Mouse (Mus musculus): ENCODE data around the gene Hormad2.

The Hormad2 gene

GRCm38 (mm10) chr11:4442280-4442679 is 1.4 kb upstream of the Hormad2 start:
- no peak for DNase-seq

- DNase-seq, result no peak
Measured at GRCm38 (mm10) chr11:4438211-4438610, 2.7 kb downstream of the Hormad2 start.

GRCm38 (mm10) chr11:4437318-4437717 is 3.6 kb downstream of the Hormad2 start:
- no peak for DNase-seq

GRCm38 (mm10) chr11:4436631-4437030 is 4.3 kb downstream of the Hormad2 start:
- no peak for DNase-seq

DNA sequence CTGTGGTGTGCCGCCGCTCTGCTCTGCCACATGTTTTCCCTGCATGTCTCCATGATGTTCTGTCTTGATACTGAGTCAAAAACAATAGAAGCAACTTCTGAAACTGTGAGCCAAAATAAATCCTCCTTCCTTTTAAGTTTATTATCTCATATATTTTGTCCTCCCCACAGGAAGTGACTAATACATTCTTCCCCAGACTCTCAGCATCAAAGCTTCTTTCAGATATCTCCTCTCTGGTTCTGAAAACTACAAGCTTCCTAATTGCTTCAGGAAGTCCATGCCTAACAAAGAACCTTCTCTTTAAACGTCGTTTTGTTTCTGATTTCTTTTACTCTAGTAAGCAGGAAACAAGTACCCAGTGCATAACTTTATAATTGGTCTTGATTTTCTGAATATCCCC is 6.4 kb downstream of the Hormad2 start:
- no peak for DNase-seq

- no peak for DNase-seq
Measured at GRCm38 (mm10) chr11:4423818-4424217, 17.1 kb downstream of the Hormad2 start.

- DNase-seq, result no peak
Measured at GRCm38 (mm10) chr11:4422494-4423425, 18.1 kb downstream of the Hormad2 start.

- peak; percentile 2 for DNase-seq
Measured at GRCm38 (mm10) chr11:4421933-4422488, 18.9 kb downstream of the Hormad2 start.

DNA sequence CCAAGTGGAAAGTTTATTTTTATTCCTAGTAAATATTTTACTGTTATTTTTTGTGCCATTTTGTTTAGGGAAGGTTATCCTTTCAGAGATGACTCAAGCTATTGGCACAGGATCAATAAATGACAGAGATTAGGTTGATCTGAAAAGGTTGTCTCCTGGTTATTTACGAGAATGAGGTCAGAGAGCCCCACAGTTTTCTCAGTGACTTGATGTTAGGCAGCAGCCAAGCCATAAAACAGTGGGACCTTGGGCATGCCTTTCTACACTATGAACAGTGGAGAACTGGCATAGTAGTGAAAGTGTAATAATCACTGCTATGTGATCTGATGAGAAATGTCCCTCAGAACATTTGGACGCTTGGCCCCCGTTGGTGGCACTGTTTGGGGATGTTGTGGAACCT is 22.9 kb downstream of the Hormad2 start:
- DNase-seq, result no peak

GRCm38 (mm10) chr11:4412294-4412693 is 28.6 kb downstream of the Hormad2 start:
- DNase-seq, result no peak

GRCm38 (mm10) chr11:4404277-4404676 is 36.6 kb downstream of the Hormad2 start:
- DNase-seq, result no peak

DNA sequence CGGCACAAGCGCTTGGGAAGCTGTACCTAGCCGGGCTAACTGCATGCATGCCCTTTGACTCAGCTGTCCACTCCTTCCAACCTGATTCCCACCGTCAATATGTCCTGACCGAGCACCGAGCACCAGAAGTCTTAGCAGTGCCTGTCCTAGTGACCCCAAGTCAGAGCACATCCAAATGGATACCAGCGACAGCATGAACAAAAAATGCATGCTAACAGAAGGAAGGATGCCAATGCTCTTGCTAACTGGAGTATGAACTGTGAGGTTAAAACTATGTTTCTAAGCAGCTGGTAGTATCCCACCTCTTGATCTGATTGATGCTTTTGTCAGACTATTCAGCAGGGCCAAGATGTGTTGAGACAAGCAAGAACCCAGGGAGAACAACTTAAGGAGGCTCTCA is 37.5 kb downstream of the Hormad2 start:
- no peak for DNase-seq

DNA sequence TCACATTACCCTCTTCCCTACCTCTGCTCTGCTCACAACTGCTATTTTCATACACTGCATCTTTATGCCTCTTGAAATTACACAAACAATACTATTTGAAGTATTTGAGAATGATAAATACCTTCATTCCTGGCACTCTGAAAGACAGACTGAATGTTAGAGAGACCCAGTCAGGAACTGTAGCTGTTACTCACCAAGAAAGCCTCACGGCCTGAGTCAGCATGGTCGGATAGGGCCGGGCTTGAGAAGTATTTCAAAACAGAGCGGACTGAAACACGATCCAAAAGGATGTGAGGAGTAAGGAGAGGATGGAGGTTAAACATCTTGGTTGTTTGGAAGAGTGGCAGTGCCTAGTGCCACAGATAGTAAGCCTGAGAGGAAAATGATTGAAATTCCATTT is 39.7 kb downstream of the Hormad2 start:
- no peak for DNase-seq

GRCm38 (mm10) chr11:4394226-4394625 is 46.7 kb downstream of the Hormad2 start:
- DNase-seq, result no peak

DNA sequence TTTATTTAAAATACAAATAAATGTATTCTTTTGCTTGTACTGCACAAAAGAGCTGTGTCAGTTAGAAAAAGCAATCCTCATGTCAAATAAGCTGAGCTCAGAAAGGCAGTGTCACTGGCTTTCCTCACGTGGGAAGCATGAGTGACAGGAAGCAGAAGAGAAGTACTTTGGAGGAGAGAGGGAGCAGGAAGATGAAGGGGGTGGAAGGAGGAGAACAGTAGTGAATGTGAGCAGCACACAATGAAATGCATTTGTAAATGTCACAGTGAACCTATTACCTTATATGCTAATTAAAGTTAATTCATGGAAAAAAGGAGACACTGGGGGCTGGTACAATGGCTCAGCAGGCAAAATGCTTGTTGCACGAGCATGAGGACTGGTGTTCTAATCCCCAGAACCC is 52.9 kb downstream of the Hormad2 start:
- no peak for DNase-seq

- no peak for DNase-seq
Measured at GRCm38 (mm10) chr11:4382321-4382720, 58.6 kb downstream of the Hormad2 start.

GRCm38 (mm10) chr11:4379857-4380256 is 61.0 kb downstream of the Hormad2 start:
- DNase-seq, result no peak

DNA sequence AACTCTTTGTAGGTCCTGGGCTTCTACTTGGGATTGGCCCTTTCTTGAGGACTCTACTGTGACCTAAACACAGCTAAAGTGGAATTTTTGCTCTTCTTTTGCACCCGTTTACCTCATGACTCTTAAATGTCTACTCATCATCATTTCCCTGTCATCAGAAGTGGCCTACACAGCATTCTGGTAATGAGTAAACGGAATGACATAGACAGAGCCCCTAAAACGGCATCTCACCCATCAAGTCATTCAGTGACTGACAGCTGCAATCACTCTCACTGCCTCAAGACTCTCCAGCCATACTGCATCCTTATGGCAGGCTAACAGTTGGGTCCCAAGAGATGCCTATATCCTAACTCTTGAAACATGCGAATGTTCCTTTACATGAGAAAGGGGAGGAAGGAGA is 74.5 kb downstream of the Hormad2 start:
- DNase-seq, result no peak

DNA sequence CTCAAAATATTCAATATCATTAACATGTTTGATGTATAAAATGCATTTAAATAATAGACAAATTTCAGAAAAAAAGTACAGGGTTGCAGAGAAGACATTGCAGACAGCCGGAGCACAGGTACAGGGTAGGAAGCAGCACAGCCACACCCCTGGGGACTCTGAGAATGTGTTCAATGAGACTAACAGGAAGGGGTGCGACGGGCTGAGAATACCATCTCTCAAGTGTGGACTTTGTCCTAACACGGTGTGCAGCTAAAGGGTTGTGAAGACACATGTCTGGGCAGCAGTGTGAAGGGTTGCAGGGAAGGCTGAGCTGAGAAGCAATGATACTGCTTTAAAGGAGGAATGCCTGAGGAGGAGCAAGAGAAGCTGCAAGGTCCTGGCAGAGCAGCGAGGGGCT is 85.5 kb downstream of the Hormad2 start:
- no peak for DNase-seq

DNA sequence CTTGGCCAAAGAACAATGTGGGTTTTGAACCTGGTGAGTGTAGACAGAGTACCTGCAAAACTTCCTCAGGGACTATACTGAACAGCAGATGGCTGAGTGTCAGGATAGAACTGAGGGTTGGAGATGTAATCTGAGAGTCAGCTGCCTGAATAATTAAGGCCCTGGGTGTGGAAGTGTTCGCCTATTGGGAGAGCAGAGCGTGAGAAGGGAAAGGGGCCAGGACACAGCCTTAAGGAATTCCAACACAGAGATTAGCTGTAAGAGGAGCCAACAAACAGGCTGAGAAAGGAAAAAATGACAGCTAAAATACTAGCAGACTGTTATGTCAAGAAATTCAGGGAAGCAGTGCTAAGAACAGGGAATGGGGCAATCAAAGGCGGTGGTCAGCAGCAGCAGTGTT is 88.3 kb downstream of the Hormad2 start:
- no peak for DNase-seq

- DNase-seq, result no peak
Measured at GRCm38 (mm10) chr11:4343926-4344325, 97.0 kb downstream of the Hormad2 start.

DNA sequence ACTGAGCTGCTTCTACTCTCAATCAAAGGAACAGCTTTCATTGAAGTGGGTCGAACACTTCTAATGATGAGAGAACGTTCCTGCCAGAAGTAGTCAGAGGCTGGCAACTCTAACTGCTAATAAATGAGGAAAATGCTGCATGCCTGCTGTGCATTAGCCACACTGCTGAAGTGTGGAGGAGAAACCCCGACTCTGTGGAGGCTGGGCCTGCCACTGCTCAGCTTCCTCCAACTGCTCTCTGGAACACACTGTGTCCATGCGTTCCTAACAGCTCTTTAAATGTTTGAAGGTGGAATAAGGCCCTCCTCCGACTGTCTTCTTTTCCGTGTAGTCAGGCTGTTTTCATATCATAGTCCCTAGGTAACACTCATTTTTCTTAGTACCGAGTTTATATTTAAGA is 98.9 kb downstream of the Hormad2 start:
- no peak for DNase-seq

DNA sequence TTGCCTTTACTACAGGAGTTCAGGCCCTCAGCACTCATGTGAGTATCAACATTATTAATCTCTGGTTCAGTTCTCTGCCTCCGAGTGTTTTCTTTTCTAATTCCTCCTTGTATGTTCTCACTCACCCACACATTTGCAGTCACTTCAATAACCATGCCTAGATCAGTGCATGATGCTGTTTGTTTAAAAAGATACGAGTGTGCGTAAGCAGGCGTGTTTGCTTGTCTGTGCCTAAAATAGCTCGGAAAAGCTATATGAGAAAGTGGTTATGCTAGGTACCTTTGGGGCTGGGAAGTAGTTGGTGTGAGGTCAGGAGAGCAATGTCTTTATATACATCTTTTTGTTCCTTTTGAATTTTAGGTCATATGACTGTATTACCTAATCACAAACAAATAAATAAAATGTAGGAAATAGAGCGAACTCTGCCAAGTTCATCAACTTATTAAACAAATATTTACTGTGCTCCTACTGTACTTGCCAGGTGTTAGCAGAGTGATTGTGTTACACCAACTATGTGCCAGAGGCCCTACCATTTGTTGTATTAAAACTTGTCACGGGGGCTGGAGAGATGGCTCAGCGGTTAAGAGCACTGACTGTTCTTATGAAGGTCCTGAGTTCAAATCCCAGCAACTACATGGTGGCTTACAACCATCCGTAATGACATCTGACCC is 100.7 kb downstream of the Hormad2 start:
- DNase-seq, result no peak

- DNase-seq, result no peak
Measured at GRCm38 (mm10) chr11:4339275-4339674, 101.6 kb downstream of the Hormad2 start.
